Mouse (Mus musculus): ENCODE measurements around the gene Agtpbp1. TPM values are rescaled to one million over a fixed set of nuclear protein-coding genes. Genes with fewer than 3 reads are reported as not detected.

Gene Agtpbp1
- polyA plus RNA-seq, 1 experiment from 2014 or later: 10.6 TPM

- Histone ChIP-seq H3K36me3 (ENCODE audit: control insufficient read depth, insufficient read depth, low read length) (no peaks in the 10 kb centered on the region), H3K9ac (ENCODE audit: low read length) (no peak overlapping the region), H3K27me3 (ENCODE audit: control insufficient read depth, insufficient read depth, low read length) (no peaks in the 10 kb centered on the region), H3K4me3 (ENCODE audit: low read depth, low read length) (no peak overlapping the region), H3K9me3 (ENCODE audit: control insufficient read depth, low read length) (no peaks in the 10 kb centered on the region), H3K4me1 (ENCODE audit: control insufficient read depth, insufficient read depth, low read length) (no peaks in the 10 kb centered on the region), H3K27ac (replicated peaks; ENCODE audit: low read depth, low read length) (no peak overlapping the region), H3K4me2 (ENCODE audit: low read depth, severe bottlenecking) (no peak overlapping the region)
- ATAC-seq (ENCODE audit: insufficient number of reproducible peaks, low FRiP score, low TSS enrichment, low read depth): no peak
- 94% methylated on average over 9 of the region's 9 CpGs for WGBS
- DNase-seq (ENCODE audit: low spot score): no peak
These were observed 171.1 kb downstream of the Agtpbp1 start for GRCm38 (mm10) chr13:59413885-59414284.

- H3K27me3 ChIP-seq (ENCODE audit: control insufficient read depth, insufficient read depth, low read length): no peaks in the 10 kb centered on the region
- no peaks in the 10 kb centered on the region for H3K4me1 ChIP-seq (ENCODE audit: control insufficient read depth, insufficient read depth, low read length)
- WGBS: 87% methylated on average over 4 of the region's 4 CpGs
- no peak overlapping the region for H3K9ac ChIP-seq (ENCODE audit: low read length)
- ATAC-seq (ENCODE audit: insufficient number of reproducible peaks, low FRiP score, low TSS enrichment, low read depth): no peak
- H3K36me3 ChIP-seq (ENCODE audit: control insufficient read depth, insufficient read depth, low read length): no peaks in the 10 kb centered on the region
- H3K27ac ChIP-seq (replicated peaks; ENCODE audit: low read depth, low read length): no peak overlapping the region
- no peak overlapping the region for H3K4me3 ChIP-seq (ENCODE audit: low read depth, low read length)
- no peaks in the 10 kb centered on the region for H3K9me3 ChIP-seq (ENCODE audit: control insufficient read depth, low read length)
- no peak for DNase-seq (ENCODE audit: low spot score)
- no peak overlapping the region for H3K4me2 ChIP-seq (ENCODE audit: low read depth, severe bottlenecking)
These were observed 172.4 kb downstream of the Agtpbp1 start for GRCm38 (mm10) chr13:59412672-59413071.

GRCm38 (mm10) chr13:59407182-59407581, 177.8 kb downstream of the Agtpbp1 start:
- no peak overlapping the region for H3K4me3 ChIP-seq (ENCODE audit: low read depth, low read length)
- DNase-seq (ENCODE audit: low spot score): no peak
- no peak for ATAC-seq (ENCODE audit: insufficient number of reproducible peaks, low FRiP score, low TSS enrichment, low read depth)
- H3K4me1 ChIP-seq (ENCODE audit: control insufficient read depth, insufficient read depth, low read length): no peaks in the 10 kb centered on the region
- 90% methylated on average over 6 of the region's 6 CpGs for WGBS
- H3K27me3 ChIP-seq (ENCODE audit: control insufficient read depth, insufficient read depth, low read length): no peaks in the 10 kb centered on the region
- no peaks in the 10 kb centered on the region for H3K9me3 ChIP-seq (ENCODE audit: control insufficient read depth, low read length)
- no peak overlapping the region for H3K4me2 ChIP-seq (ENCODE audit: low read depth, severe bottlenecking)
- no peaks in the 10 kb centered on the region for H3K36me3 ChIP-seq (ENCODE audit: control insufficient read depth, insufficient read depth, low read length)
- H3K9ac ChIP-seq (ENCODE audit: low read length): no peak overlapping the region
- H3K27ac ChIP-seq (replicated peaks; ENCODE audit: low read depth, low read length): no peak overlapping the region

GRCm38 (mm10) chr13:59402026-59402775, 182.8 kb downstream of the Agtpbp1 start:
- WGBS: 90% methylated on average over 14 of the region's 14 CpGs
- H3K4me3 ChIP-seq (ENCODE audit: low read depth, low read length): no peak overlapping the region
- H3K27ac ChIP-seq (replicated peaks; ENCODE audit: low read depth, low read length): no peak overlapping the region
- H3K4me2 ChIP-seq (ENCODE audit: low read depth, severe bottlenecking): no peak overlapping the region
- H3K9me3 ChIP-seq (ENCODE audit: control insufficient read depth, low read length): no peaks in the 10 kb centered on the region
- H3K4me1 ChIP-seq (ENCODE audit: control insufficient read depth, insufficient read depth, low read length): no peaks in the 10 kb centered on the region
- no peaks in the 10 kb centered on the region for H3K27me3 ChIP-seq (ENCODE audit: control insufficient read depth, insufficient read depth, low read length)
- H3K9ac ChIP-seq (ENCODE audit: low read length): no peak overlapping the region
- ATAC-seq (ENCODE audit: insufficient number of reproducible peaks, low FRiP score, low TSS enrichment, low read depth) (no peak), DNase-seq (ENCODE audit: low spot score) (no peak)
- no peaks in the 10 kb centered on the region for H3K36me3 ChIP-seq (ENCODE audit: control insufficient read depth, insufficient read depth, low read length)

GRCm38 (mm10) chr13:59397571-59397970, 187.5 kb downstream of the Agtpbp1 start:
- Histone ChIP-seq H3K4me1 (ENCODE audit: control insufficient read depth, insufficient read depth, low read length) (no peaks in the 10 kb centered on the region), H3K9me3 (ENCODE audit: control insufficient read depth, low read length) (no peaks in the 10 kb centered on the region), H3K4me2 (ENCODE audit: low read depth, severe bottlenecking) (no peak overlapping the region), H3K4me3 (ENCODE audit: low read depth, low read length) (no peak overlapping the region), H3K27ac (replicated peaks; ENCODE audit: low read depth, low read length) (no peak overlapping the region), H3K27me3 (ENCODE audit: control insufficient read depth, insufficient read depth, low read length) (no peaks in the 10 kb centered on the region), H3K9ac (ENCODE audit: low read length) (no peak overlapping the region), H3K36me3 (ENCODE audit: control insufficient read depth, insufficient read depth, low read length) (no peaks in the 10 kb centered on the region)
- 17% methylated on average over 3 of the region's 3 CpGs for WGBS
- DNase-seq (ENCODE audit: low spot score) (peak; percentile 82), ATAC-seq (ENCODE audit: insufficient number of reproducible peaks, low FRiP score, low TSS enrichment, low read depth) (no peak)

Other genes starting within 250 kb of the Agtpbp1 start
- gene Naa35, start within 50 bp of the Agtpbp1 start, polyA plus RNA-seq (2014; fragmentation: Nextera tagmentation; extraction: Ambion mirVana): 97.2 and 102 TPM in 2 replicates
- gene Golm1, start 90.6 kb upstream of the Agtpbp1 start, polyA plus RNA-seq (2014; fragmentation: Nextera tagmentation; extraction: Ambion mirVana): 67.2 and 71.1 TPM in 2 replicates
- gene 4921517D22Rik, start 108.9 kb upstream of the Agtpbp1 start, polyA plus RNA-seq (2014; fragmentation: Nextera tagmentation; extraction: Ambion mirVana): not detected in 2 replicates
- gene Spata31d1a, start 125.1 kb upstream of the Agtpbp1 start, polyA plus RNA-seq (2014; fragmentation: Nextera tagmentation; extraction: Ambion mirVana): 0.03 TPM in 1 of 2 replicates, not detected in the other
- gene Spata31d1b, start 127.1 kb upstream of the Agtpbp1 start, polyA plus RNA-seq (2014; fragmentation: Nextera tagmentation; extraction: Ambion mirVana): not detected in 2 replicates
- not detected in 2 replicates for gene Spata31d1d, start 146.5 kb upstream of the Agtpbp1 start, polyA plus RNA-seq (2014; fragmentation: Nextera tagmentation; extraction: Ambion mirVana)
- gene 1700014D04Rik, start 161.5 kb upstream of the Agtpbp1 start, polyA plus RNA-seq (2014; fragmentation: Nextera tagmentation; extraction: Ambion mirVana): 0.58 TPM in 1 of 2 replicates, not detected in the other
- 103 and 108 TPM in 2 replicates for gene Isca1, start 184.6 kb upstream of the Agtpbp1 start, polyA plus RNA-seq (2014; fragmentation: Nextera tagmentation; extraction: Ambion mirVana)
- gene Gm49354, start 197.0 kb upstream of the Agtpbp1 start, polyA plus RNA-seq (2014; fragmentation: Nextera tagmentation; extraction: Ambion mirVana): not detected in 2 replicates
- gene Tut7, start 237.9 kb upstream of the Agtpbp1 start, polyA plus RNA-seq (2014; fragmentation: Nextera tagmentation; extraction: Ambion mirVana): 44.4 and 53.2 TPM in 2 replicates

Measured in limb, embryonic 11.5 days (tissue).